Mouse (Mus musculus): ENCODE results near the gene Sp1. TPM values are rescaled to one million over a fixed set of nuclear protein-coding genes. Genes with fewer than 3 reads are reported as not detected.

Gene Sp1
- polyA plus RNA-seq, 1 experiment from 2014 or later, result 11.5 TPM

GRCm38 (mm10) chr15:102392520-102392919 is 13.4 kb upstream of the Sp1 start:
- ATAC-seq (ENCODE audit: low FRiP score) (no peak), DNase-seq (ENCODE audit: low spot score) (no peak)
- Histone ChIP-seq H3K9ac (ENCODE audit: low read depth, low read length) (no peak overlapping the region), H3K4me2 (replicated peaks; ENCODE audit: low read depth, low read length) (no peak overlapping the region), H3K27ac (ENCODE audit: low read depth, low read length) (no peak overlapping the region), H3K4me1 (replicated peaks; ENCODE audit: control insufficient read depth, insufficient read depth, low read length) (no peaks in the 10 kb centered on the region), H3K27me3 (ENCODE audit: control insufficient read depth, insufficient read depth, low read length) (no peaks in the 10 kb centered on the region), H3K9me3 (ENCODE audit: control insufficient read depth, low read length) (no peaks in the 10 kb centered on the region), H3K4me3 (ENCODE audit: low read depth, low read length) (no peak overlapping the region), H3K36me3 (ENCODE audit: control insufficient read depth, insufficient read depth, low read length) (no peaks in the 10 kb centered on the region)
- 48% methylated on average over 2 of the region's 2 CpGs for WGBS

DNA sequence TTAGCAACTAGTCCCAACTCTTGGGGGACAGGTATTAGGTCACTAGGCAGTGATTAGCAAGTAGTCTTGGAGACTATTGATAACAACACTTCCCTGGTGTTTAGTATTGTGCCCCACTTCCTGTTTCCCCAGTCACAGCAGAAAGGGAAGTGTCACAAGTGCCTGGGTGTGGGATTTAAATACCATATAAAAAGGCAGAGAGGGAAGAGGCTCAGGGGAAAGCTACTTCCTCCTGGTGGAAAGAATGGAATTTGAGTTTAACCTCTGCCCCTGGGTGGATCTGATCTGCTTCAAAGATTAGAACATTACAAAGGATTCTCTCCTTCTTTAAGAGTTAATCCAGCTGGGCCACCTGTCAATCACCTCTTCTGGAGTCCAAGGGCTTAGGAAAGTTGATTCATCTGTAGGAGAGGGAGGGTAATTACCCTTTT is 12.3 kb upstream of the Sp1 start:
- no peaks in the 10 kb centered on the region for H3K4me1 ChIP-seq (replicated peaks; ENCODE audit: control insufficient read depth, insufficient read depth, low read length)
- no peak overlapping the region for H3K27ac ChIP-seq (ENCODE audit: low read depth, low read length)
- H3K4me2 ChIP-seq (replicated peaks; ENCODE audit: low read depth, low read length), result no peak overlapping the region
- no peaks in the 10 kb centered on the region for H3K36me3 ChIP-seq (ENCODE audit: control insufficient read depth, insufficient read depth, low read length)
- H3K9ac ChIP-seq (ENCODE audit: low read depth, low read length), result no peak overlapping the region
- no peaks in the 10 kb centered on the region for H3K27me3 ChIP-seq (ENCODE audit: control insufficient read depth, insufficient read depth, low read length)
- DNase-seq (ENCODE audit: low spot score) (no peak), ATAC-seq (ENCODE audit: low FRiP score) (no peak)
- no peak overlapping the region for H3K4me3 ChIP-seq (ENCODE audit: low read depth, low read length)
- H3K9me3 ChIP-seq (ENCODE audit: control insufficient read depth, low read length), result no peaks in the 10 kb centered on the region

- H3K4me3 ChIP-seq (ENCODE audit: low read depth, low read length), result no peak overlapping the region
- no peaks in the 10 kb centered on the region; the same call in 1 of the 2 replicates for H3K4me1 ChIP-seq (replicated peaks; ENCODE audit: control insufficient read depth, insufficient read depth, low read length)
- 15% methylated on average over 3 of the region's 3 CpGs for WGBS
- H3K27me3 ChIP-seq (ENCODE audit: control insufficient read depth, insufficient read depth, low read length), result no peaks in the 10 kb centered on the region
- ATAC-seq (ENCODE audit: low FRiP score), result no peak
- no peak overlapping the region for H3K9ac ChIP-seq (ENCODE audit: low read depth, low read length)
- no peaks in the 10 kb centered on the region for H3K9me3 ChIP-seq (ENCODE audit: control insufficient read depth, low read length)
- H3K4me2 ChIP-seq (replicated peaks; ENCODE audit: low read depth, low read length), result no peak overlapping the region
- no peak overlapping the region for H3K27ac ChIP-seq (ENCODE audit: low read depth, low read length)
- H3K36me3 ChIP-seq (ENCODE audit: control insufficient read depth, insufficient read depth, low read length), result no peaks in the 10 kb centered on the region
- DNase-seq (ENCODE audit: low spot score), result no peak
Measured at GRCm38 (mm10) chr15:102395061-102395460, 10.9 kb upstream of the Sp1 start.

- Histone ChIP-seq H3K4me3 (ENCODE audit: low read depth, low read length) (no peak overlapping the region), H3K27me3 (ENCODE audit: control insufficient read depth, insufficient read depth, low read length) (no peaks in the 10 kb centered on the region), H3K4me1 (replicated peaks; ENCODE audit: control insufficient read depth, insufficient read depth, low read length) (no peaks in the 10 kb centered on the region; the same call in 1 of the 2 replicates), H3K27ac (ENCODE audit: low read depth, low read length) (no peak overlapping the region), H3K9me3 (ENCODE audit: control insufficient read depth, low read length) (no peaks in the 10 kb centered on the region), H3K4me2 (replicated peaks; ENCODE audit: low read depth, low read length) (no peak overlapping the region), H3K36me3 (ENCODE audit: control insufficient read depth, insufficient read depth, low read length) (no peaks in the 10 kb centered on the region), H3K9ac (ENCODE audit: low read depth, low read length) (no peak overlapping the region)
- 23% methylated on average over 5 of the region's 5 CpGs for WGBS
- no peak for ATAC-seq (ENCODE audit: low FRiP score)
- DNase-seq (ENCODE audit: low spot score), result no peak
Measured at GRCm38 (mm10) chr15:102398629-102399028, 7.3 kb upstream of the Sp1 start.

- ATAC-seq (ENCODE audit: low FRiP score), result peak; percentile 68
- 0 out of 2 replicates have a peak overlapping the region, but pooled peaks have one; percentile 27 for H3K27ac ChIP-seq (ENCODE audit: low read depth, low read length)
Measured at GRCm38 (mm10) chr15:102399229-102400221, 6.4 kb upstream of the Sp1 start.

DNA sequence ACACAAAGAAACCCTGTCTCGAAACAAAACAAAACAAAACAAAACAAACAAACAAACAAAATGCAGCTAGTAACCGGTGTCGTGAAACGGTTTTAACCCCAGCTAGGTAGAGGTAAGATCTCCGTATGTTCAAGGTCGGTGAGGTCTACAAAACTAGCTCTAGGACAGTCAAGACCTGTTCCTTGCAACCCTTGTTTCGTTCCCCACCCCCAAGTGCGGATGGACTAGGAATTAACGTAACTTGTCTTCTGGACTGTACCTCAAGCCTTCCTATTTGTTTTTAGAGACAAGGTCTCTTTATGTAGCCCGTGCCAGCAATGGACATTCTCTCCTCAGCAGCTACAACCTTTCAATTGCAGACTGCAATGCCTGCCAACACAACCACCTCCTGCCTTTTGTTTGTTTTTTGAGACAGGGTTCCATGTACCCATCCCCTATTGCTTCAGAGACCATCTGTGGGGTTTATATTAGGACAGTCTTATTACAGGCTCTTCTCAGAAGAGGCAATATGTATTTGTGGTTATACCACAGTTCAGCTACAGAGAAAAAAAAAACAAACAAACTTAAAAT is 5.4 kb upstream of the Sp1 start:
- Histone ChIP-seq H3K9me3 (ENCODE audit: control insufficient read depth, low read length) (no peaks in the 10 kb centered on the region), H3K4me1 (replicated peaks; ENCODE audit: control insufficient read depth, insufficient read depth, low read length) (no peaks in the 10 kb centered on the region; the same call in 1 of the 2 replicates), H3K4me2 (replicated peaks; ENCODE audit: low read depth, low read length) (no peak overlapping the region), H3K9ac (ENCODE audit: low read depth, low read length) (no peak overlapping the region), H3K27me3 (ENCODE audit: control insufficient read depth, insufficient read depth, low read length) (no peaks in the 10 kb centered on the region), H3K27ac (ENCODE audit: low read depth, low read length) (no peak overlapping the region), H3K36me3 (ENCODE audit: control insufficient read depth, insufficient read depth, low read length) (no peaks in the 10 kb centered on the region), H3K4me3 (ENCODE audit: low read depth, low read length) (no peak overlapping the region)
- DNase-seq (ENCODE audit: low spot score) (no peak), ATAC-seq (ENCODE audit: low FRiP score) (no peak)
- 82% methylated on average over 10 of the region's 10 CpGs for WGBS

More at GRCm38 (mm10) chr15:102399229-102400221, 6.4 kb upstream of the Sp1 start:
- DNase-seq (ENCODE audit: low spot score), result peak; percentile 75
- H3K9ac ChIP-seq (ENCODE audit: low read depth, low read length), result peak overlapping the region; percentile 63
- peak overlapping the region; percentile 80 for H3K4me2 ChIP-seq (replicated peaks; ENCODE audit: low read depth, low read length)
- no peaks in the 10 kb centered on the region for H3K36me3 ChIP-seq (ENCODE audit: control insufficient read depth, insufficient read depth, low read length)
- WGBS, result 4% methylated on average over 34 of the region's 34 CpGs
- H3K4me3 ChIP-seq (ENCODE audit: low read depth, low read length), result peak overlapping the region; percentile 37
- no peaks in the 10 kb centered on the region for H3K9me3 ChIP-seq (ENCODE audit: control insufficient read depth, low read length)
- no peaks in the 10 kb centered on the region; the same call in 1 of the 2 replicates for H3K4me1 ChIP-seq (replicated peaks; ENCODE audit: control insufficient read depth, insufficient read depth, low read length)
- no peaks in the 10 kb centered on the region for H3K27me3 ChIP-seq (ENCODE audit: control insufficient read depth, insufficient read depth, low read length)

DNA sequence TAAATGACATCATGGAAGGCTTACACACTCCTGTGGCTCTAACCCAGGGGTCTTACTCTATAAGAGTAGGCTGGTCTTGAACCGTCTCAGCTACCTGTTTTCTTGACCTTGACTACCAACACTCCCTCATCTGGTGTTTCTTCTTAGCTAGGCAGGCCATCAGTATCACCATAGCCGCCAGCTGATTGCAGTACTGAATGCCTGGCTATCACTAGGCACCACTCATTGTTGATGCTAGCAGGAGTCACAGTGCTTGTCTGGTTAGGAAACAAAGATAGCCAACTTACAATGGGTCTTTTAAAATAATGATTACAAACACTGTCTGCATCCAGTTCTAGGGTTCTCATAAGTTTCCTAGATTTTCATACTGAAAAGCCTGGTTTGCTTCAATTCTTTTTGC is 4.7 kb upstream of the Sp1 start:
- WGBS, result 67% methylated on average over 2 of the region's 2 CpGs
- H3K9ac ChIP-seq (ENCODE audit: low read depth, low read length), result no peak overlapping the region
- H3K27me3 ChIP-seq (ENCODE audit: control insufficient read depth, insufficient read depth, low read length), result no peaks in the 10 kb centered on the region
- no peak for ATAC-seq (ENCODE audit: low FRiP score)
- H3K27ac ChIP-seq (ENCODE audit: low read depth, low read length), result no peak overlapping the region
- no peak overlapping the region for H3K4me3 ChIP-seq (ENCODE audit: low read depth, low read length)
- no peaks in the 10 kb centered on the region for H3K36me3 ChIP-seq (ENCODE audit: control insufficient read depth, insufficient read depth, low read length)
- H3K4me2 ChIP-seq (replicated peaks; ENCODE audit: low read depth, low read length), result no peak overlapping the region
- H3K9me3 ChIP-seq (ENCODE audit: control insufficient read depth, low read length), result no peaks in the 10 kb centered on the region
- no peak for DNase-seq (ENCODE audit: low spot score)
- no peaks in the 10 kb centered on the region; the same call in 1 of the 2 replicates for H3K4me1 ChIP-seq (replicated peaks; ENCODE audit: control insufficient read depth, insufficient read depth, low read length)

GRCm38 (mm10) chr15:102402210-102402609 is 3.7 kb upstream of the Sp1 start:
- H3K27ac ChIP-seq (ENCODE audit: low read depth, low read length), result no peak overlapping the region
- 97% methylated on average over 3 of the region's 3 CpGs for WGBS
- H3K4me2 ChIP-seq (replicated peaks; ENCODE audit: low read depth, low read length), result no peak overlapping the region
- H3K4me1 ChIP-seq (replicated peaks; ENCODE audit: control insufficient read depth, insufficient read depth, low read length), result peaks cover 1% of the 10 kb centered on the region; the same call in 1 of the 2 replicates
- DNase-seq (ENCODE audit: low spot score), result no peak
- no peak overlapping the region for H3K4me3 ChIP-seq (ENCODE audit: low read depth, low read length)
- H3K9me3 ChIP-seq (ENCODE audit: control insufficient read depth, low read length), result no peaks in the 10 kb centered on the region
- no peaks in the 10 kb centered on the region for H3K36me3 ChIP-seq (ENCODE audit: control insufficient read depth, insufficient read depth, low read length)
- ATAC-seq (ENCODE audit: low FRiP score), result no peak
- H3K27me3 ChIP-seq (ENCODE audit: control insufficient read depth, insufficient read depth, low read length), result no peaks in the 10 kb centered on the region
- H3K9ac ChIP-seq (ENCODE audit: low read depth, low read length), result no peak overlapping the region

Measured in hindbrain, embryonic 11.5 days (tissue).